Mouse (Mus musculus) thymus, postnatal 14 days (tissue): Measurements from ENCODE around the gene Gm3646.

Experiments
- DNase-seq: peaks from one replicate; pipeline ENCODE4 v3.0.0; 2021

The Gm3646 gene

DNA sequence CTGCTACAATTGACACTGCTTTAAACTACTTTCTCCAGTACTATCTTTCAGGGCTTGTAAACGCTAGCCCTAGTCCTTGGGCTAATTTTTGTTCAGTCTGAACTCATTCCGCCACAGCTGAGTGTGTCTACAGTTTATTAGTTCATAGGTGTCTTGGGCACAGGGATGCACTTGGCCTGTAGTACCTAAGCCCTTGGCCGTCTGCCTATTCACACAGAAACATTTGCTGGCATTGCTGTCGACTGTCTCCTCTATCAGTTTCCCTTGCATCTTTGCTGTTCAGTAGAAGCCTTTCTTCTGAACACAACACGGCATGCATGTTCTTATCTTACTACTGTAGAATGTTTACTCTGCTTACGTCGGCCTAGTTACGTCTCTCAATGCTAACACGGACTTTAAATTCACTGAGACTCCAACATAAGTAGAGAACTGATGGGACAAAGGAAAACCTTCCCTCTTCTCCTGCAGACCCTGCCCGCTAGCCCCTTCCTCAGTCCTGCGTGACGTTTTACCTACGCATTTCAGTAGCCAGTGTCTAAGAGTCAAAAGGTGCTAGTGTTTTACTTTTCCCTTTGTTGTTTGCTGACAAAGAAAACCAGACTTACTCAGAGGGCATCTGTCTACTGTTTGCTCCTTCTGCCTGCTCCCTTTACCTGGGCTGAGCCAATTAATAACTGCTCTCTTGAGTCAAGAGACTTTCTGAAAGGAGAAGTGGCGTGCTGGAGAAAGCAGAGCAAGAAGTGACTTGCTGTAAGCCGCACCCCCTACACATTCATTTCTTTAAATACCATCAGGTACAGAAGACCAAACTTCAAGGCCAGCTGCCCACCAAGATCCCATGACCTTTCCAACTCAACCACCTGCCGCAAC lies 25.8 kb downstream of the Gm3646 start:
- DNase-seq, result no peak

DNA sequence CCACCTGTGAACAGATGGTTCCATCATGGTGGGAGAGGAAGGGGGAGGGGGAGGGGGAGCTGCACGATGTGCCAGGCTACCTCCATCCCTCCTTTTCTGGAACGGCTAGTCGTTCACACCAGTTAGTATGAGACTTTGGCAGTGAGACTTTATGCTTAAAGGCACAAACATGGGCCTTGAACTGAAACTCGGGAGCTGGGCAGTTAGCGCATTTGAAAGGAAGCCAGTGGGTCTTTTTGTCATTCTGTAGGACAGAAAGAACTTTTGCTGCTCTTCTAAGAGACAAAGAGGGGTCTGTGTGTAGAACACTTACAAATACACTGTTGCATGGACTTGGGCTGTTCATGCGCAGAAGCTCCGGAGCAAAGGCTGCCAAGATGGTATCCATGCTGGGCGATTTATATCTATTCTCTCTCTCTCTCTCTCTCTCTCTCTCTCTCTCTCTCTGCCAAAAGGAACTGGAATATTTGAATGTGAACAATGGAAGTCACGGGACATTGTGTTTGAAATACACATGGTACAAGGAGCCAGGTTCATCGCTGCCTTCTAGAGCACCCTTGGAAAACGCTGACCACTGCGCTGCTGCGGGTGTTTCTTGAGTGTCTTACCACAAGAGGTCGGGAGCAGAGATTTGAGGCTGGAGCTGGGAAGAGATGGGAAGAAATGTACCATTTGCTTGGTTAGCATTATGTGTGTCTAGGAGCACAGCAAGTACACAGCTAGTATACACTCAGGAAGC lies 31.0 kb downstream of the Gm3646 start:
- no peak for DNase-seq

DNA sequence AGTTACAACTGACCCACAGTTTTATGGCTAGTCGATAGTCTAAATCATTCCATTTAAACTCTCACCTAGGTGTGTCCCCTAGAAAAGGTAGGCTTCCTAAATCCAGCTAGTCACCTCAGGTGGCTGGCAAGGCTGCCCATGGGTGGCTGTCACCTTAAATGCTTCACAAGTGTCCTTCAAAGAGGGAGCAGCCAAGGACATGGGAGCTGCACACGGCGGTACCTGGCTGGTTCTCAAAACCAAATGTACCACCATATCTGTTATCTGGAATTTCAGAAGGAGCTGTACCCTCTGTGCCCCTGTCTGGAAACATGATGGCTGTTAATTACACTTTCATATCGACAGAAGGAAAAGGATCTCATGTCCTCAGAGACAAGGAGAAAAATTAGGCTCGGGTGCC lies 31.6 kb downstream of the Gm3646 start:
- DNase-seq, result no peak

DNA sequence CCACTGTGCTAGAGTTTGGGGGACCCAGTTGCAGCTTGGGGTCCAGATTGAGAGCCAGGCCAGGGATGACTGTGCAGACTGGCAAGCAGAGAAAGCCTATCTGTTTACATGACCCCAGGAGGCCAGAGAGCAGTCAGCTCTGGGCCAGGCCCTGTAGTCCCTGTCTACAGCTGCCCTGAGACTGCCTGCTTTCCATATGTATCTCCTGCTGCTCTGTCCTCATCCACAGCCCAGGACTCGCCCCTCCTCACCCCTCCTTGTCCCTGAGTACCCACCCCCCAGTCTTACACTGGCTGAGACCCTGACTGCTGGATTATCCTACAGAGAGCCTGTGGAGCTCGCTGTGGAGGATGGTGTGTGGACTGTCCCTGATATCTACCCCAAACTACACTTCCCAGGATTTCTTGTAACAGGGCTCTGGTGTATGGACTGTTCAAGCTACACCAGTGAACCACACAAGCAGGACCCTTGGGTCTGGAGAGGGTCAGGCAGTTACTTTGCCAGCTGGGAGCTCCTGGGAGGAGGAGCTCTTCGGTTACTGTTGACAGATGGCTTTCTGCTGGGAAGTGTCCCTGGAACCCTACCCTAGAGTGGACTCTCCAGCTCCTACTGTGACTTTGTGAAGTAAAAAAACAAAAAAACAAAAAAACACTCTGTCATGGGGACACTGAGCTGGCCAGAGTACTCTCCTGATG lies 32.6 kb downstream of the Gm3646 start:
- DNase-seq, result no peak

DNA sequence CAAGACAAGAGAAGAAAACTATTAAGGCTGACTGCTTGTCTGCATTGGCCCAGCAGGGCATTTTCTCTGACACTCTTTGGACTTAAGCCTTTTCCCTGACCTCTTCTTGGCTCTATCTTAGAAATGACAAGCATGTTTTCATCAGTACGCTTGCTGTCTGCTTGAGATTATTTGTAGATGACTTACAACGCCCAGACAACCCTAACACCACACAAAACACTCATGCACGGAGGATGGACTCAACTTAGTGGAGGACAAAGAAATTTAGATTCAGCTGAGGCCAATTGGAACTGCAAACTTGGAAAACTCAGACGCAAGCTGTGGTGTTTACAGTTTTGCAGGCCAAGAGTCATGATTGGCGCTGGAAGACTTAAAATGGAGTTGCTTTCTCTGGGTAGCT lies 34.7 kb downstream of the Gm3646 start:
- DNase-seq, result no peak

DNA sequence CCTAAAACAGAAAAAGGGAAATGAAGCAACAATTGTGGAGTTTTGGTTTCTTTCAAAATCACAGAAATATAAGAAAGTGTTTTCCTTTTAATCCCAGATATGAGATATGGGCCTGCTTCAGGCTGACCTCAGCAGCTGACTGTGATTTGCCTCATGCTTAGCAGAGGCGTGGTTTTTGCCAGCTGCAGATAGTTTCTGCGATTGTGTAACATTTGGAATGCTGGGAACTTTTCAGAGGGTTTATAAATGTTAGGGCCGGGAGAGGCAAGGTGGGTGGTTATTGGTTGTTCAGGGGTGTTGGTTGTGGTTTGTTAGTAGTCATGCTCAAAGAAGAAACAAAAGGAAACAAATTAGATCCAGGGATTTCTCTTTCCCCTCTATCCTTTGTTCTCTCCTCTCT lies 37.1 kb downstream of the Gm3646 start:
- no peak for DNase-seq

DNA sequence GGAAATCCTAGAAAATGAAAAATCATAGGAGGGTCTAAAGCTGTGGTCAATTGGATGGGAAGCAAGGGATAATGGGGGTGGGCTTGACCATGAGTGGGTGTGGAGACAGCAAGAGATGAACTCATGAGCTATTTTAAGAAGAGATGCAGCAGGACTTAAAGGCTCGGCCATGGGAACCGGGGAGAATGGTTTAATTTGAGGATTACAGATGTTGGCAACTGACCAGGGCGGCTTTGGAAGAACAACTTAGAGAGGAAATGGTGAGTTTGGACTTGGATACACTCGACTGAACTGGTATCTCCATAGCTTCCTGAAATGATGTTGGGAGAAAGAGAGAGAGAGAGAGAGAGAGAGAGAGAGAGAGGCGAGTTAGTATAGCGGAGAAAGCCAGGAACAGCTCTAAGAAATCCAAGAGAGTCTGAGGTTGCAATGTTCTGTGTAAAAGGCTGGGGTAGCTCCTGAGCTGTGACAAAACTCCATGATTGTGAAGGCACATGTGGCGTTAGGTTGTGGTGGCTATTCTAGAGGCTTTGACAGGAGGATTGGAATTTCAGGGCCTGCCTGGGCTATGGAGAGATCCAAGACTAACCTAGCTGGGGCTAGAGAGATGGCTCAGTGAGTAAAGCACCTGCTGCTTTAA lies 39.2 kb downstream of the Gm3646 start:
- no peak for DNase-seq

DNA sequence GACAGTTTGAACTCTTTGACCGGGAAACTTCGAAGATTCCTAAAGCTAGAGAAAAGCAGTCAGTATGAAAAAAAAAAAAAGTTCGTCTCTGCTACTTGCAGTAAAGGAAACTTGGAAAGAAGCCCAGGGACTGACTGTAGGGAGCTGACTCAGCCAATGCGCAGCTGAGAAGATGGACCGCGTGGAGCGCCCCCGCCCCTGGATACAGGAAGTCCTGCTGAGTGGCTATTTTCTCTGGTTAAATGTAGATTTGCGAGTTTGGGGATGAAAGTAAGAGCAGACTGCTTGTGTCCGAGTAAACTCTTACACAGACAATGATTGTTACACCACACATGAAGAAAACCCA lies 43.1 kb downstream of the Gm3646 start:
- peak; percentile 53 for DNase-seq

DNA sequence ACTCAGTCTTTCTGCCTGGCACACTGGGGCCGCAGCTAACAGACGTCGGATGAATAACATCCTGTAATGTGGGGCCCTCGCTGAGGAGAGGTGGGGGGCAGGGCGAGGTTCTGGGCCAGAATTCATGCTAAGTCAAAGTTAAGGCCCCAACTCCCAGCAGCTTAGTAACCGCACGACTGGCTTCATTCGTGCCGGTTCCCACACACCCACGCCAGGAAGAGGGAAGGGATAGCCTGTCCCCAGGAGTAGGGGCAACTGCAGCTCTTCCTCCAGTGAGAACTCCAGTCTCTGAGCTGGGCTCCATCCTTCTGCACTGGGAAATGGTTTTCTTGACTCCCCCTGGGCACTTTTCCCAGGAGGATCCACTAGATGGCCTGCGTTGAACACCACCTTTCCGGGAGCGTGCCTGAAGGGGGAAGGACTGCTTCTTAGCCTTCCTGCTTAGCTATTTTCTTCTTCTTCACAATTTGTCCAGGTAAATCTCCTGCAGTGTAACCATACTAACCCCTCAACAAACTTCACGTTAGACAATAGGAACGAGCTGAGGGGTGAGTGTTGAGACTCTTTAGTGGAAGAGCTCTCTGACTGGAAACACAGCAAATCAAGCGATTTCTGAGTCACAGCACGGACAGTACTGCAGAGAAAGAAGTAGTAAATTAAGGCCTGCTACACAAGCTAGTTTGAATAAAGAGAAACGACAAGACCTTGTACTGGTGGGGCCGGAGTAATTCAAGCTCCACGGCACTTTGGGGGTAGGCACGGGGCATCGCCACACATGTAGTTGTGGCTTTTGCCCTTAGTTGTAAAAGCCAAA lies 43.7 kb downstream of the Gm3646 start:
- DNase-seq, result peak; percentile 73

DNA sequence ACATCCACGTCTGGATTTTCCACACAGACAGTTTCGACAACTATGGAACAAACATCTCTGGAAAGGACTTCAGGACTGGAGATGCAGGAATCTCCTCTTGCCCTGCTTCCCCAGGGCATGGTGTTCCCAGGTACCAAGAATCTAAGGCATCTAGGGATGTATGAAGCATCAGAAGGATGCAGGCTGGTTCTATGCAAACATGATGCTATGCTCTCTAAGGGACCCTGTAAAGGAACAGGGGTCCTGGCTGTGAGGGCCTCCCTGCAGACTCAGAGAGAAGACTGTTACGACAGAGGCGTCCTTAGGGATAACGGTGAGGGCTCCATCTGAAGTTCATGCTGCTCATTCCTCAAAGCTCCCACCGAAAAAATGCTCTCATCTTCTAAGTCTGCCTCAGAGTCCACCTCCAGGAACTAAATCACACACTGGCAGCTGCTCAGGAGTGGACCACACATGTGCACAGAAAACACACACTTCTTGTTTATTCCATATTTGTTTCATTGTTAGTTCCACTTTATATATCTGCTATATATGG lies 44.9 kb downstream of the Gm3646 start:
- no peak for DNase-seq

DNA sequence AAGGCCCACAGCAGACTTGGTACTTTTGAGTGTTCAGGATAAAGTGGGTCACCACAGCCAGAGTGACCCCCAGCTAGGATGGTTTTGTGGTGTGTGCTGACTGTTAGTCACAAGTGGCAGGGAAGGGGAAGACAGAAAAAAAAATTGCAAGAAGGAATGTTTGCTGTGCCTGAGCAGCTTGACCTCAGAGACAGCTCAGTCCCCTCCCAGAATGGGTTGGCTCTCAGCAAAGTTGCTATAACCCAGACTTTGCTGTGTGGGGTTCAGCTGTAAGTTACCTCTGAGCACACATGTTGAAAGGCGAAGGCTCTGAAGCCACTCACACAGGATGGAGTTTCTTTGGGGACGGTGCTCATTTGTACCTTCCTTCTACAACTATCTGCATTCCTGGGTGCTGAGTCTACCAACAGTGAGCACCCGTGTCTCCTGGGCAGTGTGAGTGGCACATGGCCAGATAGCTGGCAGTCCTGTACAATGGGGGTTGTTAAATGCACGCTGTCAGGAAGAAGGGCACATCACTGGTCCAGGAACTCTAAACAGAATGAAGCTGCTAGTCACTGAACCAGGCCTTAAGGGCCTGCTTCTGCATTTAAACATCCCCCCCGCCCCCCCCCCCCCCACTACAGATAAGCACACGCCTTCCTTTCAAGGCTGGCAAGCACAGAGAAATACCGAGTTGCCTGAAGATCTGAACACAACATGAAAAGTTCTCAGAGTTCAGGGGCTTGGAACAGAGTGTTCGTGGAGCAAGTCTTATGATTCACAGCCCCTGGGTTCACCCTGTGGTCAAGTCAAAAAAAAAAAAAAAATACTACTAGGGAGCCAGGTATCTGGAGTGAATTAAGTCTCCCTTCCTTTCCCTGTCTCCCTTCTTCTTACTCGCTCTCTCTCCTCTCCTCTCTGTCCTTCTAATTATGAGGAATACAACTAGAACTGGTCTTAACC lies 45.6 kb downstream of the Gm3646 start:
- no peak for DNase-seq

DNA sequence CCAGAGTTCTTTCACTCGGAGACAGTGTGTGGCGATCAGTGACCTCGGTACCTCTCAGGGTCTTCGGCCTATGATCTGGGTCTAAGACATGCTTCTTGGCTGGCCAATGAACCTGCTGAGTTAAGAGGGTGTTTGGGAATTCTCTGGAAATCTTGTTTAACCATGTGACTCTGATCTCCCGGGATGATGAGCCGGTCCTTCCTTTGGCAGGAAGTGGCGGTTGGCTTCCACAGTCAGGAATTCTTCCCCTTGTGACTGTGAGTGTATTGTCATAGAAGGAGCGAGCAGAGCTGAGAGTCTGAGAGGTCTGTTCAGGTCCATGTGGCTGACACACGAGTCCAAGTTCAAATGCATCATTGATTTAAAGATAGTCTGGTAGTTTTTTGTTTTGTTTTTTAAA lies 46.9 kb downstream of the Gm3646 start:
- no peak for DNase-seq

DNA sequence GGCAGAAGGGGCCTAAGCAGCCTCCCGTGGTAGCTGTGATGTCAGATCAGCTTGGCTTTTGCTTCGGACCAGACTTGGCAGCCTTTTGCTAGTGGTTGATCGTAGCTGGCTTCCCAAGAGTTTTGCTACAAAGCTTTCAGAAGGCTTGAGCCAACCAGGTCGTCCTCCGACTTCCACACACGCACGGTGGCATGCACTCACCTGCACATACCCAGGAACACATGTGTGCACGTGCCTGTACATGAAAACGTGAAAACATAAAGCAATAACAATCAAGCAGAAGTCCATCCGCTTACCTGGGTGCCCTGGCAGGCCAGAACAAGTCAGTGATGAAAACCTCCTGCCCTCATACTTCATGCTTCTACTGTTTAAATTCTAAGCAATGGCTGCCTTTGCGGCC lies 48.2 kb downstream of the Gm3646 start:
- DNase-seq, result no peak

DNA sequence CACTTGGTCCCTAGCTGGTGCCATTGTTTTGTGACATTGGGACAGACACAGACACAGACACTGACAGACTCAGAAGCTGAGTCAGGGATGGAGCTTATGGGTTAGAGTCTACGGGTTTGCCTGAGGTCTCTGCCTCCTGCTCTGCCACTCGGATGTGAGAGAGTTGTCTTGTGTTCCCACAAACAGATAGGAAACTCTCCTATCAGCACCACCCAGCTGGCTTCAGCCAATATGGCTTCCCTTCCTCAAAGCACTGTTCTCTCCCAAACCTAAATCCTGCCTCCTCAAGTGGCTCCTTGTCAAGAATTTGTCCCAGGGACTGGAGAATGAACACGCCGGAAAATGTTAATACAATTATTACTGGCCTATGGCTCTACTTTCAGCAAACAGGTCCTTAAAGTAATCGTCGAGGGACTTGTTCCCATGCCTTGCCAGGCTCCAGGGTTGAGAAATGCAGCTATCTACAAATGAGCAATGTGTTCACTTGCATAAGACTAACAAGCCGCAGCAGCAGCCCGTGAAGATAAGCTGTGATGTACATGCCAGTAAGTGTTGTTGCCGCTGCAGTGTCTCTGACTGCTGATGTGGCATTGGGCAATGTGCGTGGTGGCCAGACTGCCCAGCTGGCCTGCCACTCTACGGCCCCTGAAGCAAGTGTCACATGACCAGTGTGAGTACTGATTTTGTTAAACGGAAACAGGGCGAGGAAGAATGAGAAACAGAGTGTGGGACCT lies 50.7 kb downstream of the Gm3646 start:
- DNase-seq, result no peak
